Mouse (Mus musculus) neural tube, embryonic 12.5 days (tissue): ENCODE measurements around the gene Zpbp2. TPM values are rescaled to one million over a fixed set of nuclear protein-coding genes. Genes with fewer than 3 reads are reported as not detected.
A peak's percentile ranks its signal among the peaks of the same experiment; 100 is the strongest.
"Not testable (repeated sequence)": the region's sequence is repeated elsewhere in the genome, so short reads cannot be mapped to it uniquely, and the experiment has no call there.

Source experiments
- ATAC-seq: fragments of 200-750 bp; cut with Nextera tagmentation; 2 replicates; pipeline ENCODE4 v1.8.0; 2017; ENCODE audit warnings: low read depth, mild to moderate bottlenecking, moderate TSS enrichment, moderate library complexity; ENCODE audit not compliant: low FRiP score
- H3K27ac ChIP-seq: fragments of 300-500 bp; sonication (generic); 2 replicates; pipeline ENCODE4 v1.5.1; 2016
- H3K27me3 ChIP-seq: fragments of 300-500 bp; sonication (generic); replicated peaks from 2 replicates; pipeline ENCODE4 v1.6.1; 2016; ENCODE audit warnings: mild to moderate bottlenecking
- H3K36me3 ChIP-seq: fragments of 300-500 bp; sonication (generic); 2 replicates; pipeline ENCODE4 v1.6.1; 2016; ENCODE audit warnings: mild to moderate bottlenecking
- H3K4me1 ChIP-seq: fragments of 300-500 bp; sonication (generic); 2 replicates; pipeline ENCODE4 v1.6.1; 2016
- H3K4me2 ChIP-seq: fragments of 300-500 bp; sonication (generic); replicated peaks from 2 replicates; pipeline ENCODE4 v1.6.1; 2016; ENCODE audit warnings: mild to moderate bottlenecking
- H3K4me3 ChIP-seq: fragments of 300-500 bp; sonication (generic); 2 replicates; pipeline ENCODE4 v1.5.1; 2016
- H3K9ac ChIP-seq: fragments of 300-500 bp; sonication (generic); 2 replicates; pipeline ENCODE4 v1.6.1; 2016; ENCODE audit warnings: mild to moderate bottlenecking
- H3K9me3 ChIP-seq: fragments of 300-500 bp; sonication (generic); 2 replicates; pipeline ENCODE4 v1.6.1; 2016; ENCODE audit warnings: mild to moderate bottlenecking
- WGBS: fragments of 180-500 bp; shearing (Covaris S2); methylation state at CpG from one replicate; pipeline ENCODE4 v1.1.7; 2016; 5-methylcytosine and 5-hydroxymethylcytosine counted together
- polyA plus RNA-seq: library from polyadenylated mRNA; unstranded; fragments of >200 nt; fragmentation: Nextera tagmentation; extraction: Ambion mirVana; gene quantifications from 2 replicates; pipeline ENCODE4 v1.2.1, GENCODE M21; 2016

The Zpbp2 gene
- polyA plus RNA-seq, 1 experiment from 2014 or later = not detected

GRCm38 (mm10) chr11:98598851-98599290, 48.0 kb downstream of the Zpbp2 start:
- no peak overlapping the region for H3K9ac ChIP-seq
- H3K27me3 ChIP-seq = peaks cover 21% of the 10 kb centered on the region
- H3K27ac ChIP-seq = no peak overlapping the region
- no peak overlapping the region for H3K4me3 ChIP-seq
- 0 out of 2 replicates have a peak overlapping the region, but pooled peaks have one; percentile 7 for H3K4me2 ChIP-seq
- WGBS = 64% methylated on average over 18 of the region's 18 CpGs
- ATAC-seq = no peak
- H3K9me3 ChIP-seq = no peaks in the 10 kb centered on the region
- no peaks in the 10 kb centered on the region for H3K36me3 ChIP-seq
- H3K4me1 ChIP-seq = peaks cover 4% of the 10 kb centered on the region; the same call in 1 of the 2 replicates

GRCm38 (mm10) chr11:98599291-98599690, 48.4 kb downstream of the Zpbp2 start:
- H3K4me2 ChIP-seq = 0 out of 2 replicates have a peak overlapping the region, but pooled peaks have one; percentile 7
- ATAC-seq = no peak

GRCm38 (mm10) chr11:98602090-98602690, 51.3 kb downstream of the Zpbp2 start:
- H3K9ac ChIP-seq = no peak overlapping the region
- H3K4me2 ChIP-seq = peak overlapping the region; percentile 57
- no peak overlapping the region for H3K27ac ChIP-seq
- H3K9me3 ChIP-seq = no peaks in the 10 kb centered on the region
- 2% methylated on average over 20 of the region's 20 CpGs for WGBS
- peaks cover 21% of the 10 kb centered on the region for H3K27me3 ChIP-seq
- no peak for ATAC-seq
- peak overlapping the region; percentile 25 for H3K4me3 ChIP-seq
- H3K36me3 ChIP-seq = no peaks in the 10 kb centered on the region
- peaks cover 4% of the 10 kb centered on the region; the same call in 1 of the 2 replicates for H3K4me1 ChIP-seq

More at GRCm38 (mm10) chr11:98599291-98599690, 48.4 kb downstream of the Zpbp2 start:
- Histone ChIP-seq H3K4me1 (peaks cover 4% of the 10 kb centered on the region; the same call in 1 of the 2 replicates), H3K27me3 (peaks cover 21% of the 10 kb centered on the region), H3K4me3 (no peak overlapping the region), H3K27ac (no peak overlapping the region), H3K36me3 (no peaks in the 10 kb centered on the region), H3K9me3 (no peaks in the 10 kb centered on the region), H3K9ac (no peak overlapping the region)
- 44% methylated on average over 18 of the region's 18 CpGs for WGBS

GRCm38 (mm10) chr11:98603953-98604352, 53.1 kb downstream of the Zpbp2 start:
- no peak overlapping the region for H3K4me2 ChIP-seq
- no peaks in the 10 kb centered on the region for H3K36me3 ChIP-seq
- ATAC-seq = no peak
- peaks cover 18% of the 10 kb centered on the region for H3K27me3 ChIP-seq
- H3K4me1 ChIP-seq = peaks cover 4% of the 10 kb centered on the region; the same call in 1 of the 2 replicates
- H3K4me3 ChIP-seq = no peak overlapping the region
- WGBS = 83% methylated on average over 2 of the region's 2 CpGs
- no peak overlapping the region for H3K27ac ChIP-seq
- H3K9me3 ChIP-seq = no peaks in the 10 kb centered on the region
- no peak overlapping the region for H3K9ac ChIP-seq

GRCm38 (mm10) chr11:98604911-98605310, 54.0 kb downstream of the Zpbp2 start:
- H3K4me2 ChIP-seq, ATAC-seq, H3K4me3 ChIP-seq, H3K9ac ChIP-seq, H3K27ac ChIP-seq, H3K4me1 ChIP-seq, H3K9me3 ChIP-seq, H3K36me3 ChIP-seq, H3K27me3 ChIP-seq: not testable (repeated sequence)
- WGBS = 69% methylated on average over 6 of the region's 6 CpGs

GRCm38 (mm10) chr11:98606763-98607162, 55.9 kb downstream of the Zpbp2 start:
- Histone ChIP-seq H3K27me3 (no peaks in the 10 kb centered on the region), H3K9ac (no peak overlapping the region), H3K27ac (no peak overlapping the region), H3K36me3 (no peaks in the 10 kb centered on the region), H3K9me3 (no peaks in the 10 kb centered on the region), H3K4me1 (peaks cover 4% of the 10 kb centered on the region; the same call in 1 of the 2 replicates), H3K4me3 (no peak overlapping the region), H3K4me2 (no peak overlapping the region)
- WGBS = 11% methylated on average over 3 of the region's 3 CpGs
- no peak for ATAC-seq

Other genes with a start within 250 kb of the Zpbp2 start
- 10.0 and 11.2 TPM in 2 replicates for gene Neurod2, start 221.4 kb upstream of the Zpbp2 start, polyA plus RNA-seq
- 0.13 and 0.40 TPM in 2 replicates for gene Ppp1r1b, start 202.7 kb upstream of the Zpbp2 start, polyA plus RNA-seq
- gene Stard3, start 192.7 kb upstream of the Zpbp2 start, polyA plus RNA-seq = 45.7 and 47.4 TPM in 2 replicates
- gene Tcap, start 167.3 kb upstream of the Zpbp2 start, polyA plus RNA-seq = 2.7 and 2.9 TPM in 2 replicates
- 0.49 and 1.2 TPM in 2 replicates for gene Pnmt, start 164.6 kb upstream of the Zpbp2 start, polyA plus RNA-seq
- gene Pgap3, start 150.6 kb upstream of the Zpbp2 start, polyA plus RNA-seq = 9.0 and 9.5 TPM in 2 replicates
- 16.4 and 17.5 TPM in 2 replicates for gene Erbb2, start 138.6 kb upstream of the Zpbp2 start, polyA plus RNA-seq
- gene Mien1, start 112.1 kb upstream of the Zpbp2 start, polyA plus RNA-seq = 192 and 196 TPM in 2 replicates
- gene Grb7, start 104.7 kb upstream of the Zpbp2 start, polyA plus RNA-seq = 0.66 and 0.99 TPM in 2 replicates
- gene Ikzf3, start 5.1 kb upstream of the Zpbp2 start, polyA plus RNA-seq = 0.25 and 0.34 TPM in 2 replicates
- 70.4 and 72.2 TPM in 2 replicates for gene Ormdl3, start 36.3 kb downstream of the Zpbp2 start, polyA plus RNA-seq
- not detected in 2 replicates for gene Lrrc3c, start 47.2 kb downstream of the Zpbp2 start, polyA plus RNA-seq
- 0.82 and 1.0 TPM in 2 replicates for gene Gm12355, start 74.6 kb downstream of the Zpbp2 start, polyA plus RNA-seq
- gene Gsdma3, start 75.3 kb downstream of the Zpbp2 start, polyA plus RNA-seq = not detected in 2 replicates
- not detected in 2 replicates for gene Gsdma2, start 95.7 kb downstream of the Zpbp2 start, polyA plus RNA-seq
- not detected in 2 replicates for gene Gsdma, start 113.3 kb downstream of the Zpbp2 start, polyA plus RNA-seq
- gene Psmd3, start 131.5 kb downstream of the Zpbp2 start, polyA plus RNA-seq = 231 and 234 TPM in 2 replicates
- gene Csf3, start 150.2 kb downstream of the Zpbp2 start, polyA plus RNA-seq = not detected in 2 replicates
- 78.7 and 80.0 TPM in 2 replicates for gene Med24, start 178.3 kb downstream of the Zpbp2 start, polyA plus RNA-seq
- gene Thra, start 189.5 kb downstream of the Zpbp2 start, polyA plus RNA-seq = 56.9 and 67.0 TPM in 2 replicates
- gene Nr1d1, start 224.2 kb downstream of the Zpbp2 start, polyA plus RNA-seq = 1.5 and 2.1 TPM in 2 replicates
- 37.0 and 40.8 TPM in 2 replicates for gene Msl1, start 244.4 kb downstream of the Zpbp2 start, polyA plus RNA-seq